Mouse (Mus musculus) natural killer cell, adult 2 months (primary cell): ENCODE data around the gene Cyp2c65.
"Not testable (repeated sequence)": the region's sequence is repeated elsewhere in the genome, so short reads cannot be mapped to it uniquely, and the experiment has no call there.

ENCODE experiments used
- DNase-seq, 2 experiments: peaks; one replicate each; pipeline ENCODE4 v3.0.0; 2022; ENCODE audit warnings: low spot score in 2 of 2

The Cyp2c65 gene

DNA sequence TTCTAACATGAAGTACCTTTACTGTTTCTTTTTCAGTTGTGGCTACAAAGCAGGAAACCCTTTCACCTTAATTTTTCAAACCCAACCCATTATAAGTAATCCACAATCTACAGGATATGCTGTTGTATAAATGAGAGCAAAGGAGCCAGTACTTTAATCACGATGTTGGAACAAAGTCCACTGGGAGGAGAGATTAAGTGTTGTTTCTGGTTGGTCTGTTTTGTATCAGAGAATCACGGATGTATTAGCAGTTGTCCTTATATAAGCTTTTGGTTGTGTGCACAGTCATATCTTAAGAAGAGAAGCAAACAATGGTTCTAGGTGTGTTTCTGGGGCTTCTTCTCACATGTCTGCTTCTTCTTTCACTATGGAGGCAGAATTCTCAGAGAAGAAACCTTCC lies at the start of gene Cyp2c65:
Cyp2c65 (plus strand) TSS at position 297 of the 400 bp plus-strand sequence.
- DNase-seq, result no peak

DNA sequence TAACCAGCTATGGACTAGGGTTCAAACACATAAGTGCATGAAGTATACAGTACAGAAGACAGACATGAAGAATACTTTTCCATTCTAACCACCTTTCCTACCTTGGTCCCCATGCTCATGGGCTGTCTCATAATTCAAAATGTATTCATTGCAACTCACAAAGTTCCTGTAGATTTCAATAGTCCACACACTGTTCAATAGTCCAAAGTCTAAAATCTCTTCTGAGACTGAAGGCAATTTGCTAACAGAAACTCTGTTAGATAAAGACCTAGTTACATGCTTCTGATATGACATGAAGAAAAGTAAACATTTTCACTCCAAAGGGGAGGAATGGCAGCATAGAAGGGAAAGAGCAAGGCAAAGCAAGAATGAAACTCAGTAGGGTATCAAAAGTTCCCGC lies 2.9 kb upstream of the Cyp2c65 start:
- DNase-seq, result no peak

DNA sequence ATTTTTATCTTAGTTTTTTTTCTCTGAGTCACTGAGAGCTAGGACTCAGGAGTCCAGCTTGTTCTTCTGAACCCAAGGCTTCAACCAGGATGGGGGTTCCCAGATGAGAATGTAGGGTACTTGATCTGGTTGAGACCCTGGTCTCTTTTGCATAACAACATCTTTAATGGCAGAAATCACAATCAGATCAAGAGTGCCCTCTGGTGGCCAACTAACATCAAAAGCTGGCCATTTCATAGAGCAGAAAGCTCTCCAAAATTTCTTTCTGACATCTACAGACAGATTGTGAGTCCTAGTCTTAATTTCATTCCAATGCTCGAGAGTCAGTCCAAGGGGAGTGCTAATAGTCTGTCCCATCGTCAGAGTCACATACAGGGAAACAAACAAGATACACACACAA lies 38.0 kb downstream of the Cyp2c65 start:
- not testable (repeated sequence) for DNase-seq

DNA sequence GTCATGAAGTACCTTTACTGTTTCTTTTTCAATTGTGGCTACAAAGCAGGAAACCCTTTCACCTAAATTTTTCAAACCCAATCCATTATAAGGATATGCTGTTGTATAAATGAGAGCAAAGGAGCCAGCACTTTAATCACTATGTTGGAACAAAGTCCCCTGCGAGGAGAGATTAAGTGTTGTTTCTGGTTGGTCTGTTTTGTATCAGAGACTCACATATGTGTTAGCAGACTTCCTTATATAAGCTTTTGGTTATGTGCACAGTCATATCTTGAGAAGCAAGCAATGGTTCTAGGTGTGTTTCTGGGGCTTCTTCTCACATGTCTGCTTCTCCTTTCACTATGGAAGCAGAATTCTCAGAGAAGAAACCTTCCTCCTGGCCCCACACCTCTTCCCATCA lies 52.8 kb downstream of the Cyp2c65 start, which contains the start of gene Cyp2c66:
Cyp2c66 (plus strand) TSS at position 255 of the 400 bp plus-strand sequence.
- no peak for DNase-seq
